Mouse (Mus musculus): Measurements from ENCODE around the gene Pola1.

DNA sequence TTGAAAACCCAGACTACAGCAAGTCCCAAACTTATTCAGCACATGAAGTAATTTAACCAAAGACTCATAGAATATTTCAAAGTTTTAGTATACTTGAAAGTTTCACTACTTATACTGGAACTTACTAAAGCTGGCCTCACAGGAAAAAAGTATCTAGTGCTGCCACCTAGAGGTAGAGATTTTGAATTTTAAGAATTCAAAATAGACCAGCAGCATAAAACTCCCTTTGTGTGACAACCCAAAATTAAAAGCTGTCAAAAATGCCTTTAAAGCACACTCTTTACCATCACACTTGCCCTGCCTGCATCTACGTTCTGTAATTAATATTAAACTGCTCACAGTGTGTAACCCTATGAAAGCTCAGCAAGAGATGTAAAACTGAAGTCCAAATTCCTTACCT, 166.2 kb downstream of the Pola1 start:
- TF ChIP-seq CTCF (IDR thresholded peaks at IDR 0.05; ENCODE audit: extremely low read depth, insufficient read depth, low read length) (no peak), POLR2A (IDR thresholded peaks at IDR 0.05; ENCODE audit: extremely low read depth, insufficient read depth, low read length) (no peak)
